Mouse (Mus musculus) intestine, postnatal 0 days (tissue): ENCODE measurements at regions not wholly inside any gene's neighbourhood (a gene's known extent, or its start where the extent isn't known, plus 50 kb on each side); places are given as distances from the start of the nearest gene placed in this dataset.
A peak's percentile ranks its signal among the peaks of the same experiment; 100 is the strongest.

Source experiments
- ATAC-seq: fragments of 200-750 bp; cut with Nextera tagmentation; 2 replicates; pipeline ENCODE4 v1.8.0; 2017; ENCODE audit warnings: mild to moderate bottlenecking, moderate TSS enrichment, moderate library complexity
- H3K27ac ChIP-seq: fragments of 300-500 bp; sonication (generic); 2 replicates; pipeline ENCODE4 v1.5.1; 2014; ENCODE audit warnings: mild to moderate bottlenecking, low read depth, low read length, moderate library complexity
- H3K27me3 ChIP-seq: fragments of 300-500 bp; sonication (generic); replicated peaks from 2 replicates; pipeline ENCODE4 v1.6.1; 2014; ENCODE audit warnings: low read length, mixed read lengths; ENCODE audit not compliant: control insufficient read depth, insufficient read depth
- H3K36me3 ChIP-seq: fragments of 300-500 bp; sonication (generic); 2 replicates; pipeline ENCODE4 v1.6.1; 2014; ENCODE audit warnings: mild to moderate bottlenecking, moderate library complexity; ENCODE audit not compliant: control insufficient read depth, insufficient read depth
- H3K4me1 ChIP-seq: fragments of 300-500 bp; sonication (generic); replicated peaks from 2 replicates; pipeline ENCODE4 v1.6.1; 2014; ENCODE audit warnings: antibody characterized with exemption, low read length, mixed read lengths; ENCODE audit not compliant: control insufficient read depth, insufficient read depth
- H3K4me2 ChIP-seq: fragments of 300-500 bp; sonication (generic); replicated peaks from 2 replicates; pipeline ENCODE4 v1.6.1; 2014; ENCODE audit warnings: low read depth, mild to moderate bottlenecking, moderate library complexity
- H3K4me3 ChIP-seq: fragments of 300-500 bp; sonication (generic); 2 replicates; pipeline ENCODE4 v1.5.1; 2014; ENCODE audit warnings: low read depth, low read length
- H3K9ac ChIP-seq: fragments of 300-500 bp; sonication (generic); 2 replicates; pipeline ENCODE4 v1.6.1; 2014; ENCODE audit warnings: mild to moderate bottlenecking, low read depth, low read length
- H3K9me3 ChIP-seq: fragments of 300-500 bp; sonication (generic); 2 replicates; pipeline ENCODE4 v1.6.1; 2016; ENCODE audit warnings: mixed run types; ENCODE audit not compliant: control insufficient read depth
- CTCF ChIP-seq: sonication (generic); IDR thresholded peaks from 2 replicates; pipeline ENCODE4 v1.5.1; 2016; ENCODE audit warnings: low read depth, mild to moderate bottlenecking, control low read depth, antibody characterized with exemption, moderate library complexity
- WGBS: fragments of 180-500 bp; shearing (Covaris S2); extraction: QIAGEN DNeasy Blood & Tissue Kit; methylation state at CpG from one replicate; pipeline ENCODE4 v1.1.7; 2014; 5-methylcytosine and 5-hydroxymethylcytosine counted together

GRCm38 (mm10) chr12:33561141-33561540 is 131.7 kb downstream of the Twistnb start:
- Histone ChIP-seq H3K9me3 (no peaks in the 10 kb centered on the region), H3K27me3 (no peaks in the 10 kb centered on the region)

DNA sequence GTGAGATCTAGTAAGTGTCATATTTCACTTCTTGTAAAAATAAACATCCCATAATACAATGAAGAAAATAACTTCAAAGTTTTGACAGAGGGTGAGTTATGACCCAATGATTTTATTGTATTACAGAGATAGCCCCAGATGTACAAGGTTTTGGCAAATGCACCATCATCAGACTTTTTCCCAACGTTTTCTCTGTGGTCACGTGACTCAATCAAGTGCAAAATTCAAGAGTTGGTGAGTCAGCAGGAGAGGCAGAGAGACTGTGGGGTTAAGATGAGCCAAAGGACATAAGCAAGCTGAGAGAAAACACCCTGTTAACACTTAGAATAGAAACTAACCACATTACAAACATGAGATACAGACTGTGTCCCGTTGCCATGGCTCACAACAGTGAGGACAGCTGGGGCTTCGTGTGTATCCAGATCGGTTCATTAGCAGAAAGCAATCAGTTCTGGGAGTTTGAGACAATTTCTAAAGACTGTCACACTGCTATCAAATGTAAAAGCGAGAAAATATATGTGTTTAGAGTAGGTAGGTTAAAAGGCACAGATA is 148.5 kb downstream of the Twistnb start:
- Histone ChIP-seq H3K4me1 (no peaks in the 10 kb centered on the region), H3K9me3 (no peaks in the 10 kb centered on the region), H3K9ac (no peak overlapping the region), H3K4me2 (no peak overlapping the region), H3K36me3 (no peaks in the 10 kb centered on the region), H3K4me3 (no peak overlapping the region), H3K27ac (no peak overlapping the region), H3K27me3 (no peaks in the 10 kb centered on the region)
- TF ChIP-seq CTCF, result no peak
- ATAC-seq, result no peak
- WGBS, result 63% methylated on average over 6 of the region's 6 CpGs

More at GRCm38 (mm10) chr12:33561141-33561540, 131.7 kb downstream of the Twistnb start:
- Histone ChIP-seq H3K4me2 (no peak overlapping the region), H3K27ac (no peak overlapping the region), H3K4me1 (no peaks in the 10 kb centered on the region), H3K4me3 (no peak overlapping the region), H3K36me3 (no peaks in the 10 kb centered on the region), H3K9ac (no peak overlapping the region)
- 65% methylated on average over 7 of the region's 7 CpGs for WGBS
- no peak for ATAC-seq
- no peak for TF ChIP-seq CTCF

DNA sequence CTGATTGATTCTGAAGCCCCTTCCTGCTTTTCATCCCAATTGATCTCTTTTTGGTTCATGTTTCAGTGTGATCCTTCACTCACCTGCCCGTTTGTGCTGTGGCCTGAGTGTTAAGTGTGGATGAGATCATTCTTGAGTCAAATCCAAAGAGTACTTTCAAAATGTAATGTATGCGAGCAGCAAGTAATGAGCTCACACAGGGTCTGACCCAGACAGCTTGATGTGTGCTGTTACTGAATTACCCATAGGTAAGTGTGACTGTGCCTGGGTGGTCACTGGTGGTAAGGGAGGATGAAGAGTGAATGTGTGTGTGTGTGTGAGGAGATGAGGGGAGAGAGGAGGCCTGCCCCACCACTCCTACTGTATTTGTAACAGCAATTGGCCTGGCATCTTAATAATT is 151.4 kb downstream of the Twistnb start:
- no peak for ATAC-seq
- TF ChIP-seq CTCF, result no peak
- 73% methylated on average over 2 of the region's 2 CpGs for WGBS

DNA sequence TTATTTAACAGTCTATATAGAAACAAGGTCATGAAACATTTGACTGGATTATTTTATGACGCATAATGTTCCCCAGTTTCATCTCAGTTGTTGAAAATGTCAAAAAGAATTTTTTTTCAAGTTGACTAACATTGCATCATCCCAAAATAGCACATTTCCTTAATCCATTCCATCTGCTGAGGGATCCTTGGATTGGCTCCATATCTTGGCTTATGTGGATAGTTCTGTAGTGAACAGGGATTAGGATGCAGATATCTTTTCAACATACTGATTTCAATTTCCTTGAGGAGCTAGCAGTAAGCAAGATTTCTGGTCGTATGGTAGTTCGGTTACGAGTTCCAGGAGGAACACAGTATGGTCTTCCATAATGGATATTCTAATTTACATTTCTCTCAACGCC is 161.6 kb downstream of the Twistnb start:
- Histone ChIP-seq H3K9ac (no peak overlapping the region), H3K27me3 (no peaks in the 10 kb centered on the region), H3K27ac (no peak overlapping the region), H3K36me3 (no peaks in the 10 kb centered on the region), H3K4me1 (no peaks in the 10 kb centered on the region), H3K9me3 (no peaks in the 10 kb centered on the region), H3K4me3 (no peak overlapping the region), H3K4me2 (no peak overlapping the region)
- no peak for TF ChIP-seq CTCF
- 87% methylated on average over 5 of the region's 5 CpGs for WGBS
- no peak for ATAC-seq

More for the DNA sequence above, 151.4 kb downstream of the Twistnb start:
- Histone ChIP-seq H3K27ac (no peak overlapping the region), H3K4me3 (no peak overlapping the region), H3K27me3 (no peaks in the 10 kb centered on the region), H3K4me1 (no peaks in the 10 kb centered on the region), H3K9me3 (no peaks in the 10 kb centered on the region), H3K4me2 (no peak overlapping the region), H3K36me3 (no peaks in the 10 kb centered on the region), H3K9ac (no peak overlapping the region)

GRCm38 (mm10) chr12:33592431-33592911 is 163.0 kb downstream of the Twistnb start:
- Histone ChIP-seq H3K9ac (no peak overlapping the region), H3K27ac (no peak overlapping the region), H3K4me2 (peak overlapping the region; percentile 38; the same call in 1 of the 2 replicates), H3K4me1 (no peaks in the 10 kb centered on the region), H3K36me3 (no peaks in the 10 kb centered on the region), H3K27me3 (no peaks in the 10 kb centered on the region), H3K4me3 (no peak overlapping the region), H3K9me3 (no peaks in the 10 kb centered on the region)
- no peak for ATAC-seq
- no peak for TF ChIP-seq CTCF
- WGBS, result 16% methylated on average over 6 of the region's 6 CpGs

- Histone ChIP-seq H3K27me3 (no peaks in the 10 kb centered on the region), H3K9me3 (no peaks in the 10 kb centered on the region), H3K4me3 (no peak overlapping the region), H3K9ac (no peak overlapping the region), H3K4me1 (no peaks in the 10 kb centered on the region), H3K27ac (no peak overlapping the region), H3K36me3 (no peaks in the 10 kb centered on the region), H3K4me2 (peak overlapping the region; percentile 38)
- no peak for TF ChIP-seq CTCF
- 45% methylated on average over 17 of the region's 17 CpGs for WGBS
- ATAC-seq, result no peak
Measured at GRCm38 (mm10) chr12:33592938-33593337, 163.5 kb downstream of the Twistnb start.

DNA sequence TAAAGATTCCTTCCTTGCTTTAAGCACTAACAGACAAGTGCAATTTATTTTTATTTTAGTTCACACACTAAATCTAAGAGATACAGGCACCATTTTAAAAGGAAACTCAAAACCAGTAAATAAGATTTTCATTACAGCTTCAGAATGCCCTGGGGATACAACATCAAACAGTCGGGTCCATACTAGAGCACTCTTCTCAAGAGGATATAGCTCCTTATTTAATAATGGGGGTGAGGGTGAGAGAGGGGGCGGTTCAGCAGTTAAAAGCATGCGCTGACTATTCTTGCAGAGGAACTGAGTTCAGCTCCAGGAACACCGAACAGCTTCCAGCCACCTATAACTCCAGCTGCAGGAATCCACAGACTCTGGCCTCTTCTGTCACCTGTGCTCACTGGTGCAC is 164.2 kb downstream of the Twistnb start:
- no peak for ATAC-seq
- Histone ChIP-seq H3K27me3 (no peaks in the 10 kb centered on the region), H3K27ac (no peak overlapping the region), H3K4me1 (no peaks in the 10 kb centered on the region), H3K9me3 (no peaks in the 10 kb centered on the region), H3K4me3 (no peak overlapping the region), H3K9ac (no peak overlapping the region), H3K36me3 (no peaks in the 10 kb centered on the region), H3K4me2 (no peak overlapping the region)
- WGBS, result 68% methylated on average over 4 of the region's 4 CpGs
- no peak for TF ChIP-seq CTCF
